Mouse (Mus musculus) C3H10T1/2 (cell line): Measurements from ENCODE around the gene Foxp2. TPM values are rescaled to one million over a fixed set of nuclear protein-coding genes. Genes with fewer than 3 reads are reported as not detected.

ENCODE experiments used
- polyA plus RNA-seq, 2 experiments: library from polyadenylated mRNA; unstranded; fragments of >200 nt; fragmentation: generic; extraction: Trizol; gene quantifications; one replicate each; pipeline ENCODE4 v1.2.1; 2012; ENCODE audit warnings: missing spikeins in 2 of 2

The Foxp2 gene
- polyA plus RNA-seq: under 1 TPM in 1 of 2 experiments, not detected in 1; 0.01 TPM

GRCm38 (mm10) chr6:14901183-14901970 is at the start of gene Foxp2:
Foxp2 (plus strand) TSS chr6:14901349.

Other genes with a start within 250 kb of the Foxp2 start
- gene Ppp1r3a, start 146.1 kb upstream of the Foxp2 start, polyA plus RNA-seq: not detected